Mouse (Mus musculus) macrophage (primary cell): ENCODE results near the gene Dach1. TPM values are rescaled to one million over a fixed set of nuclear protein-coding genes. Genes with fewer than 3 reads are reported as not detected.

Source experiments
- H3K27ac ChIP-seq: fragments of 350-480 bp; formaldehyde crosslinking; 2 replicates; pipeline ENCODE4 v1.9.0; 2021
- H3K36me3 ChIP-seq: fragments of 350-480 bp; formaldehyde crosslinking; 2 replicates; pipeline ENCODE4 v1.9.0; 2021; ENCODE audit errors: inconsistent target
- H3K4me3 ChIP-seq: fragments of 350-480 bp; formaldehyde crosslinking; 2 replicates; pipeline ENCODE4 v1.9.0; 2021; ENCODE audit errors: inconsistent target
- H3K79me2 ChIP-seq: fragments of 350-480 bp; formaldehyde crosslinking; 2 replicates; pipeline ENCODE4 v1.9.0; 2021; ENCODE audit errors: inconsistent target
- WGBS: methylation state at CpG from one replicate; pipeline ENCODE4 v1.1.7; 2026; ENCODE audit warnings: inconsistent platforms; ENCODE audit not compliant: missing documents; 5-methylcytosine and 5-hydroxymethylcytosine counted together
- polyA plus RNA-seq: library from polyadenylated mRNA; stranded (reverse); fragments of 250-400 nt; gene quantifications from 3 replicates; pipeline ENCODE4 v1.2.4, GENCODE M21; 2018; ENCODE audit warnings: inconsistent platforms

Gene Dach1
- polyA plus RNA-seq, 1 experiment from 2014 or later = 0.14 TPM

- no peak overlapping the region for H3K4me3 ChIP-seq
- no peaks in the 10 kb centered on the region for H3K79me2 ChIP-seq
- WGBS = 100% methylated on average over 2 of the region's 2 CpGs
- no peak overlapping the region for H3K27ac ChIP-seq
- H3K36me3 ChIP-seq = no peaks in the 10 kb centered on the region
These were observed 395.3 kb downstream of the Dach1 start for GRCm38 (mm10) chr14:97774135-97774767.

- 87% methylated on average over 4 of the region's 4 CpGs for WGBS
- Histone ChIP-seq H3K36me3 (no peaks in the 10 kb centered on the region), H3K27ac (no peak overlapping the region), H3K79me2 (no peaks in the 10 kb centered on the region), H3K4me3 (no peak overlapping the region)
These were observed 415.2 kb downstream of the Dach1 start for GRCm38 (mm10) chr14:97754400-97754799.

DNA sequence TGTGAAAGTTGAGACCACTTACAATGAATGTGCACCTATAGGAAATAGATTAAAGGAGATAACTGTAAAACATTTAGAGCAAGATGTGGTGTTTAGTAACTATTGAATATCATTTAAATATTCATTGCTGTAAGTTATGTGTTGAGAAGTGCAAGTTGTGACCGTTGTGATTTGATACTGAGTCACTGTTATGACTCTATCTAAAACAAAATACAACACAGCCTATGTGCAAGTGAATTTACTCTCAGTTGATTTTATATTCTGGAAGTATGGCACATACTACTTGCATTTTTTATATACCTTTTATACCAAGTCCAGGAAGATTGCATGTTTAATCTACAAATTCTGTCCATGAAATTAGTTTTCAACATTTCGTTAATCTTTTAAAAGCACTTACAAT is 415.6 kb downstream of the Dach1 start:
- H3K4me3 ChIP-seq = no peak overlapping the region
- no peaks in the 10 kb centered on the region for H3K79me2 ChIP-seq
- no peaks in the 10 kb centered on the region for H3K36me3 ChIP-seq
- WGBS = 96% methylated on average over 2 of the region's 2 CpGs
- H3K27ac ChIP-seq = no peak overlapping the region

- no peaks in the 10 kb centered on the region for H3K36me3 ChIP-seq
- H3K79me2 ChIP-seq = no peaks in the 10 kb centered on the region
- H3K4me3 ChIP-seq = no peak overlapping the region
- 61% methylated on average over 2 of the region's 2 CpGs for WGBS
- H3K27ac ChIP-seq = no peak overlapping the region
These were observed 426.3 kb downstream of the Dach1 start for GRCm38 (mm10) chr14:97743252-97743651.

- 83% methylated on average over 4 of the region's 4 CpGs for WGBS
- Histone ChIP-seq H3K36me3 (no peaks in the 10 kb centered on the region), H3K79me2 (no peaks in the 10 kb centered on the region), H3K27ac (no peak overlapping the region), H3K4me3 (no peak overlapping the region)
These were observed 426.8 kb downstream of the Dach1 start for GRCm38 (mm10) chr14:97742785-97743184.
